Mouse (Mus musculus): ENCODE measurements around the gene Gm37240. TPM values are rescaled to one million over a fixed set of nuclear protein-coding genes. Genes with fewer than 3 reads are reported as not detected.

Gene Gm37240
- 1.5 and 2.2 TPM in 2 replicates for polyA plus RNA-seq (2014; fragmentation: Nextera tagmentation; extraction: Ambion mirVana)

- ATAC-seq (ENCODE audit: insufficient number of reproducible peaks, low FRiP score, low TSS enrichment, low read depth) (peak; percentile 94), DNase-seq (ENCODE audit: low spot score) (peak; percentile 91)
- Histone ChIP-seq H3K27me3 (ENCODE audit: control insufficient read depth, insufficient read depth, low read length) (peaks cover 8% of the 10 kb centered on the region), H3K4me3 (ENCODE audit: low read depth, low read length) (peak within 1 kb of the TSS; percentile 35), H3K4me1 (ENCODE audit: control insufficient read depth, insufficient read depth, low read length) (peaks cover 6% of the 10 kb centered on the region; the same call in 1 of the 2 replicates), H3K4me2 (ENCODE audit: low read depth, severe bottlenecking) (peak within 1 kb of the TSS; percentile 76), H3K9me3 (ENCODE audit: control insufficient read depth, low read length) (no peaks in the 10 kb centered on the region), H3K9ac (ENCODE audit: low read length) (peak within 1 kb of the TSS; percentile 47), H3K36me3 (ENCODE audit: control insufficient read depth, insufficient read depth, low read length) (no peaks in the 10 kb centered on the region), H3K27ac (replicated peaks; ENCODE audit: low read depth, low read length) (no peak within 1 kb of the TSS)
- WGBS = under 1% methylated on average over 48 of the region's 48 CpGs
These were observed at the start of gene Gm37240, which contains the start of gene Glt28d2 for GRCm38 (mm10) chr3:85887239-85887827. Gene Gm37240 (minus strand): TSS chr3:85887518. Gene Glt28d2 (minus strand): TSS chr3:85887516.

- no peak overlapping the region for H3K9ac ChIP-seq (ENCODE audit: low read length)
- no peaks in the 10 kb centered on the region for H3K4me1 ChIP-seq (ENCODE audit: control insufficient read depth, insufficient read depth, low read length)
- H3K9me3 ChIP-seq (ENCODE audit: control insufficient read depth, low read length) = no peaks in the 10 kb centered on the region
- no peak overlapping the region for H3K27ac ChIP-seq (replicated peaks; ENCODE audit: low read depth, low read length)
- ATAC-seq (ENCODE audit: insufficient number of reproducible peaks, low FRiP score, low TSS enrichment, low read depth) (no peak), DNase-seq (ENCODE audit: low spot score) (no peak)
- no peak overlapping the region for H3K4me3 ChIP-seq (ENCODE audit: low read depth, low read length)
- no peaks in the 10 kb centered on the region for H3K27me3 ChIP-seq (ENCODE audit: control insufficient read depth, insufficient read depth, low read length)
- H3K4me2 ChIP-seq (ENCODE audit: low read depth, severe bottlenecking) = no peak overlapping the region
- H3K36me3 ChIP-seq (ENCODE audit: control insufficient read depth, insufficient read depth, low read length) = no peaks in the 10 kb centered on the region
- 95% methylated on average over 5 of the region's 5 CpGs for WGBS
These were observed 46.3 kb upstream of the Gm37240 start for GRCm38 (mm10) chr3:85933586-85933985.

- 68% methylated on average over 6 of the region's 6 CpGs for WGBS
- Histone ChIP-seq H3K27me3 (ENCODE audit: control insufficient read depth, insufficient read depth, low read length) (no peaks in the 10 kb centered on the region), H3K36me3 (ENCODE audit: control insufficient read depth, insufficient read depth, low read length) (no peaks in the 10 kb centered on the region), H3K27ac (replicated peaks; ENCODE audit: low read depth, low read length) (0 out of 2 replicates have a peak overlapping the region, but pooled peaks have one; percentile 42), H3K4me2 (ENCODE audit: low read depth, severe bottlenecking) (no peak overlapping the region), H3K4me3 (ENCODE audit: low read depth, low read length) (no peak overlapping the region), H3K4me1 (ENCODE audit: control insufficient read depth, insufficient read depth, low read length) (peaks cover 7% of the 10 kb centered on the region; the same call in 1 of the 2 replicates), H3K9me3 (ENCODE audit: control insufficient read depth, low read length) (no peaks in the 10 kb centered on the region), H3K9ac (ENCODE audit: low read length) (no peak overlapping the region)
- ATAC-seq (ENCODE audit: insufficient number of reproducible peaks, low FRiP score, low TSS enrichment, low read depth) (no peak), DNase-seq (ENCODE audit: low spot score) (no peak)
These were observed 44.5 kb upstream of the Gm37240 start for GRCm38 (mm10) chr3:85931859-85932258.

GRCm38 (mm10) chr3:85930671-85931255 lies 43.4 kb upstream of the Gm37240 start:
- no peaks in the 10 kb centered on the region for H3K9me3 ChIP-seq (ENCODE audit: control insufficient read depth, low read length)
- H3K4me3 ChIP-seq (ENCODE audit: low read depth, low read length) = no peak overlapping the region
- 80% methylated on average over 11 of the region's 11 CpGs for WGBS
- no peak overlapping the region for H3K9ac ChIP-seq (ENCODE audit: low read length)
- no peak overlapping the region for H3K4me2 ChIP-seq (ENCODE audit: low read depth, severe bottlenecking)
- no peak for DNase-seq (ENCODE audit: low spot score)
- no peak for ATAC-seq (ENCODE audit: insufficient number of reproducible peaks, low FRiP score, low TSS enrichment, low read depth)
- no peak overlapping the region for H3K27ac ChIP-seq (replicated peaks; ENCODE audit: low read depth, low read length)
- peaks cover 7% of the 10 kb centered on the region; the same call in 1 of the 2 replicates for H3K4me1 ChIP-seq (ENCODE audit: control insufficient read depth, insufficient read depth, low read length)
- H3K36me3 ChIP-seq (ENCODE audit: control insufficient read depth, insufficient read depth, low read length) = no peaks in the 10 kb centered on the region
- H3K27me3 ChIP-seq (ENCODE audit: control insufficient read depth, insufficient read depth, low read length) = no peaks in the 10 kb centered on the region

- Histone ChIP-seq H3K27ac (replicated peaks; ENCODE audit: low read depth, low read length) (no peak overlapping the region), H3K27me3 (ENCODE audit: control insufficient read depth, insufficient read depth, low read length) (no peaks in the 10 kb centered on the region), H3K9ac (ENCODE audit: low read length) (no peak overlapping the region), H3K4me1 (ENCODE audit: control insufficient read depth, insufficient read depth, low read length) (peaks cover 7% of the 10 kb centered on the region; the same call in 1 of the 2 replicates), H3K4me3 (ENCODE audit: low read depth, low read length) (no peak overlapping the region), H3K4me2 (ENCODE audit: low read depth, severe bottlenecking) (no peak overlapping the region), H3K36me3 (ENCODE audit: control insufficient read depth, insufficient read depth, low read length) (no peaks in the 10 kb centered on the region), H3K9me3 (ENCODE audit: control insufficient read depth, low read length) (no peaks in the 10 kb centered on the region)
- ATAC-seq (ENCODE audit: insufficient number of reproducible peaks, low FRiP score, low TSS enrichment, low read depth) = no peak
- WGBS = 94% methylated on average over 5 of the region's 5 CpGs
- DNase-seq (ENCODE audit: low spot score) = no peak
These were observed 42.4 kb upstream of the Gm37240 start for GRCm38 (mm10) chr3:85929711-85930110.

- 79% methylated on average over 5 of the region's 5 CpGs for WGBS
- Histone ChIP-seq H3K27ac (replicated peaks; ENCODE audit: low read depth, low read length) (no peak overlapping the region), H3K4me3 (ENCODE audit: low read depth, low read length) (no peak overlapping the region), H3K4me1 (ENCODE audit: control insufficient read depth, insufficient read depth, low read length) (peaks cover 7% of the 10 kb centered on the region; the same call in 1 of the 2 replicates), H3K27me3 (ENCODE audit: control insufficient read depth, insufficient read depth, low read length) (no peaks in the 10 kb centered on the region), H3K36me3 (ENCODE audit: control insufficient read depth, insufficient read depth, low read length) (no peaks in the 10 kb centered on the region), H3K9me3 (ENCODE audit: control insufficient read depth, low read length) (no peaks in the 10 kb centered on the region), H3K9ac (ENCODE audit: low read length) (no peak overlapping the region), H3K4me2 (ENCODE audit: low read depth, severe bottlenecking) (no peak overlapping the region)
- ATAC-seq (ENCODE audit: insufficient number of reproducible peaks, low FRiP score, low TSS enrichment, low read depth) = no peak
- DNase-seq (ENCODE audit: low spot score) = peak; percentile 22
These were observed 40.9 kb upstream of the Gm37240 start for GRCm38 (mm10) chr3:85928140-85928611.

- Histone ChIP-seq H3K4me1 (ENCODE audit: control insufficient read depth, insufficient read depth, low read length) (peaks cover 7% of the 10 kb centered on the region; the same call in 1 of the 2 replicates), H3K4me2 (ENCODE audit: low read depth, severe bottlenecking) (no peak overlapping the region), H3K4me3 (ENCODE audit: low read depth, low read length) (no peak overlapping the region), H3K36me3 (ENCODE audit: control insufficient read depth, insufficient read depth, low read length) (no peaks in the 10 kb centered on the region), H3K27me3 (ENCODE audit: control insufficient read depth, insufficient read depth, low read length) (no peaks in the 10 kb centered on the region), H3K9me3 (ENCODE audit: control insufficient read depth, low read length) (no peaks in the 10 kb centered on the region), H3K9ac (ENCODE audit: low read length) (no peak overlapping the region), H3K27ac (replicated peaks; ENCODE audit: low read depth, low read length) (0 out of 2 replicates have a peak overlapping the region, but pooled peaks have one; percentile 17)
- WGBS = 13% methylated on average over 9 of the region's 9 CpGs
- DNase-seq (ENCODE audit: low spot score) (peak; percentile 50), ATAC-seq (ENCODE audit: insufficient number of reproducible peaks, low FRiP score, low TSS enrichment, low read depth) (no peak; the same call in 1 of the 2 replicates)
These were observed 40.0 kb upstream of the Gm37240 start for GRCm38 (mm10) chr3:85927296-85927695.

GRCm38 (mm10) chr3:85923954-85924945 lies 36.9 kb upstream of the Gm37240 start:
- Histone ChIP-seq H3K27ac (replicated peaks; ENCODE audit: low read depth, low read length) (no peak overlapping the region), H3K27me3 (ENCODE audit: control insufficient read depth, insufficient read depth, low read length) (no peaks in the 10 kb centered on the region), H3K4me2 (ENCODE audit: low read depth, severe bottlenecking) (no peak overlapping the region), H3K4me1 (ENCODE audit: control insufficient read depth, insufficient read depth, low read length) (peaks cover 7% of the 10 kb centered on the region; the same call in 1 of the 2 replicates), H3K36me3 (ENCODE audit: control insufficient read depth, insufficient read depth, low read length) (no peaks in the 10 kb centered on the region), H3K9me3 (ENCODE audit: control insufficient read depth, low read length) (no peaks in the 10 kb centered on the region), H3K4me3 (ENCODE audit: low read depth, low read length) (no peak overlapping the region), H3K9ac (ENCODE audit: low read length) (no peak overlapping the region)
- 49% methylated on average over 18 of the region's 18 CpGs for WGBS
- ATAC-seq (ENCODE audit: insufficient number of reproducible peaks, low FRiP score, low TSS enrichment, low read depth) = peak; percentile 51; the same call in 1 of the 2 replicates
- DNase-seq (ENCODE audit: low spot score) = peak; percentile 89

Measured in limb, embryonic 11.5 days (tissue).